Mouse (Mus musculus): Measurements from ENCODE around the gene Ttl. TPM values are rescaled to one million over a fixed set of nuclear protein-coding genes. Genes with fewer than 3 reads are reported as not detected.
A peak's percentile ranks its signal among the peaks of the same experiment; 100 is the strongest.

Gene Ttl
- polyA plus RNA-seq, 1 experiment from 2014 or later: 21.3 TPM

- Histone ChIP-seq H3K4me2 (ENCODE audit: low read depth) (peak overlapping the region; percentile 62), H3K36me3 (ENCODE audit: control insufficient read depth, insufficient read depth, low read length) (peaks cover 15% of the 10 kb centered on the region), H3K4me3 (ENCODE audit: low read depth, low read length) (peak overlapping the region; percentile 59), H3K9me3 (ENCODE audit: control insufficient read depth, low read length) (no peaks in the 10 kb centered on the region), H3K27me3 (ENCODE audit: control insufficient read depth, insufficient read depth, low read length) (no peaks in the 10 kb centered on the region), H3K27ac (ENCODE audit: low read depth, low read length) (peak overlapping the region; percentile 47), H3K9ac (ENCODE audit: low read length) (peak overlapping the region; percentile 52), H3K4me1 (ENCODE audit: control insufficient read depth, insufficient read depth, low read length) (peaks cover 5% of the 10 kb centered on the region; the same call in 1 of the 2 replicates)
- DNase-seq (ENCODE audit: low spot score): peak; percentile 24
- peak; percentile 63 for ATAC-seq (ENCODE audit: insufficient read depth, low FRiP score, low TSS enrichment)
- WGBS: 43% methylated on average over 18 of the region's 18 CpGs
These were observed 64.3 kb downstream of the Ttl start for GRCm38 (mm10) chr2:129129987-129130545.

GRCm38 (mm10) chr2:129130776-129131175, 65.0 kb downstream of the Ttl start:
- no peak for ATAC-seq (ENCODE audit: insufficient read depth, low FRiP score, low TSS enrichment)
- Histone ChIP-seq H3K36me3 (ENCODE audit: control insufficient read depth, insufficient read depth, low read length) (peaks cover 10% of the 10 kb centered on the region), H3K4me2 (ENCODE audit: low read depth) (no peak overlapping the region), H3K27me3 (ENCODE audit: control insufficient read depth, insufficient read depth, low read length) (no peaks in the 10 kb centered on the region), H3K27ac (ENCODE audit: low read depth, low read length) (no peak overlapping the region), H3K9me3 (ENCODE audit: control insufficient read depth, low read length) (no peaks in the 10 kb centered on the region), H3K4me1 (ENCODE audit: control insufficient read depth, insufficient read depth, low read length) (peaks cover 5% of the 10 kb centered on the region; the same call in 1 of the 2 replicates), H3K9ac (ENCODE audit: low read length) (no peak overlapping the region), H3K4me3 (ENCODE audit: low read depth, low read length) (no peak overlapping the region)
- DNase-seq (ENCODE audit: low spot score): no peak
- WGBS: 90% methylated on average over 2 of the region's 2 CpGs

- H3K4me1 ChIP-seq (ENCODE audit: control insufficient read depth, insufficient read depth, low read length): peaks cover 5% of the 10 kb centered on the region; the same call in 1 of the 2 replicates
- no peak overlapping the region for H3K9ac ChIP-seq (ENCODE audit: low read length)
- 97% methylated on average over 7 of the region's 7 CpGs for WGBS
- peaks cover 9% of the 10 kb centered on the region for H3K36me3 ChIP-seq (ENCODE audit: control insufficient read depth, insufficient read depth, low read length)
- no peaks in the 10 kb centered on the region for H3K27me3 ChIP-seq (ENCODE audit: control insufficient read depth, insufficient read depth, low read length)
- no peak overlapping the region for H3K4me3 ChIP-seq (ENCODE audit: low read depth, low read length)
- no peaks in the 10 kb centered on the region for H3K9me3 ChIP-seq (ENCODE audit: control insufficient read depth, low read length)
- ATAC-seq (ENCODE audit: insufficient read depth, low FRiP score, low TSS enrichment): no peak
- H3K27ac ChIP-seq (ENCODE audit: low read depth, low read length): no peak overlapping the region
- no peak for DNase-seq (ENCODE audit: low spot score)
- no peak overlapping the region for H3K4me2 ChIP-seq (ENCODE audit: low read depth)
These were observed 66.5 kb downstream of the Ttl start for GRCm38 (mm10) chr2:129132231-129132630.

- Histone ChIP-seq H3K27me3 (ENCODE audit: control insufficient read depth, insufficient read depth, low read length) (no peaks in the 10 kb centered on the region), H3K9ac (ENCODE audit: low read length) (no peak overlapping the region), H3K27ac (ENCODE audit: low read depth, low read length) (no peak overlapping the region), H3K36me3 (ENCODE audit: control insufficient read depth, insufficient read depth, low read length) (peaks cover 9% of the 10 kb centered on the region), H3K4me2 (ENCODE audit: low read depth) (no peak overlapping the region), H3K9me3 (ENCODE audit: control insufficient read depth, low read length) (no peaks in the 10 kb centered on the region), H3K4me3 (ENCODE audit: low read depth, low read length) (no peak overlapping the region), H3K4me1 (ENCODE audit: control insufficient read depth, insufficient read depth, low read length) (peaks cover 5% of the 10 kb centered on the region; the same call in 1 of the 2 replicates)
- ATAC-seq (ENCODE audit: insufficient read depth, low FRiP score, low TSS enrichment): no peak
- 95% methylated on average over 14 of the region's 14 CpGs for WGBS
- no peak for DNase-seq (ENCODE audit: low spot score)
These were observed 67.5 kb downstream of the Ttl start for GRCm38 (mm10) chr2:129133006-129133805.

- no peak overlapping the region for H3K9ac ChIP-seq (ENCODE audit: low read length)
- H3K27ac ChIP-seq (ENCODE audit: low read depth, low read length): no peak overlapping the region
- no peaks in the 10 kb centered on the region for H3K9me3 ChIP-seq (ENCODE audit: control insufficient read depth, low read length)
- 89% methylated on average over 10 of the region's 10 CpGs for WGBS
- H3K4me3 ChIP-seq (ENCODE audit: low read depth, low read length): no peak overlapping the region
- H3K27me3 ChIP-seq (ENCODE audit: control insufficient read depth, insufficient read depth, low read length): no peaks in the 10 kb centered on the region
- H3K36me3 ChIP-seq (ENCODE audit: control insufficient read depth, insufficient read depth, low read length): no peaks in the 10 kb centered on the region
- no peaks in the 10 kb centered on the region for H3K4me1 ChIP-seq (ENCODE audit: control insufficient read depth, insufficient read depth, low read length)
- no peak for DNase-seq (ENCODE audit: low spot score)
- H3K4me2 ChIP-seq (ENCODE audit: low read depth): no peak overlapping the region
- no peak for ATAC-seq (ENCODE audit: insufficient read depth, low FRiP score, low TSS enrichment)
These were observed 74.2 kb downstream of the Ttl start for GRCm38 (mm10) chr2:129139906-129140305.

Other genes starting within 250 kb of the Ttl start
- gene Tmem87b, start 247.8 kb upstream of the Ttl start, polyA plus RNA-seq (2014; fragmentation: Nextera tagmentation; extraction: Ambion mirVana): 24.0 and 25.7 TPM in 2 replicates
- gene Fbln7, start 203.0 kb upstream of the Ttl start, polyA plus RNA-seq (2014; fragmentation: Nextera tagmentation; extraction: Ambion mirVana): 1.9 and 2.0 TPM in 2 replicates
- gene Zc3h8, start 121.9 kb upstream of the Ttl start, polyA plus RNA-seq (2014; fragmentation: Nextera tagmentation; extraction: Ambion mirVana): 9.1 and 9.9 TPM in 2 replicates
- 1.5 and 1.6 TPM in 2 replicates for gene Zc3h6, start 98.5 kb upstream of the Ttl start, polyA plus RNA-seq (2014; fragmentation: Nextera tagmentation; extraction: Ambion mirVana)
- gene Gm10762, start 98.2 kb upstream of the Ttl start, polyA plus RNA-seq (2014; fragmentation: Nextera tagmentation; extraction: Ambion mirVana): 15.8 and 17.9 TPM in 2 replicates
- gene Vinac1, start 17.8 kb upstream of the Ttl start, polyA plus RNA-seq (2014; fragmentation: Nextera tagmentation; extraction: Ambion mirVana): 0.19 and 0.24 TPM in 2 replicates
- 18.2 and 19.4 TPM in 2 replicates for gene Polr1b, start 35.1 kb downstream of the Ttl start, polyA plus RNA-seq (2014; fragmentation: Nextera tagmentation; extraction: Ambion mirVana)
- 23.1 and 26.4 TPM in 2 replicates for gene Chchd5, start 63.8 kb downstream of the Ttl start, polyA plus RNA-seq (2014; fragmentation: Nextera tagmentation; extraction: Ambion mirVana)
- 50.8 and 56.5 TPM in 2 replicates for gene Slc20a1, start 132.8 kb downstream of the Ttl start, polyA plus RNA-seq (2014; fragmentation: Nextera tagmentation; extraction: Ambion mirVana)
- gene Ckap2l, start 231.3 kb downstream of the Ttl start, polyA plus RNA-seq (2014; fragmentation: Nextera tagmentation; extraction: Ambion mirVana): 74.6 and 78.9 TPM in 2 replicates
- 0.16 TPM in 1 of 2 replicates, not detected in the other for gene Il1a, start 244.0 kb downstream of the Ttl start, polyA plus RNA-seq (2014; fragmentation: Nextera tagmentation; extraction: Ambion mirVana)

Data from neural tube, embryonic 11.5 days (tissue).